Mouse (Mus musculus) cerebellum, postnatal 25 days (tissue): Measurements from ENCODE around the gene Spr.
"Not testable (repeated sequence)": the region's sequence is repeated elsewhere in the genome, so short reads cannot be mapped to it uniquely, and the experiment has no call there.

Experiments
- DNase-seq, 2 experiments: peaks; one replicate each; pipeline ENCODE4 v3.0.0; 2021; ENCODE audit warnings: mixed read lengths in 2 of 2

Spr gene

GRCm38 (mm10) chr6:85137217-85138035 lies at the start of gene Spr:
Gene Spr, minus strand, starts transcription at chr6:85137766.
- peak; percentile 88 to 90 for DNase-seq

- DNase-seq = no peak
Measured at GRCm38 (mm10) chr6:85186744-85187059, 49.1 kb upstream of the Spr start.

- peak in 1 of 2 experiments; percentile 36 for DNase-seq
Measured at GRCm38 (mm10) chr6:85186033-85186743, 48.6 kb upstream of the Spr start.

DNA sequence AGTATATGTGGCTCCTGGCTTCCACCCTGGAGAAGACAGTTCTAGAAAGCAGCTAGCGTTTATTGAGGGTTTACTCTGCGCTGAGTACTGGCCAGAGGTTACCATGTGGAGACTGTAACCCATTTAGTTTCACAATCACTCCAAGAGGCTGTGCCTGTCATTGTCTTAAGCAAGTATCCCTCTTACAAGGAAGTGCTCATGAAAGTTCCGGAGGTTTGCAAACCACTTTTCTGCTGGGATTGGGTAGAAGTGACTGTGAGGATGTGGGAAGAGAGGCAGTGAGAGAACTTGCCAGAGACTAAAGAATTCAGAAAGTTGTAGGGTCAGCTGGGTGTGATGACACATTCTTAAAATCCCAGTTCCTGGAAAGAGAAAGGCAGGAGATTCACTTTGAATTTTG lies 46.4 kb upstream of the Spr start:
- DNase-seq = no peak

- no peak for DNase-seq
Measured at GRCm38 (mm10) chr6:85180036-85180435, 42.5 kb upstream of the Spr start.

DNA sequence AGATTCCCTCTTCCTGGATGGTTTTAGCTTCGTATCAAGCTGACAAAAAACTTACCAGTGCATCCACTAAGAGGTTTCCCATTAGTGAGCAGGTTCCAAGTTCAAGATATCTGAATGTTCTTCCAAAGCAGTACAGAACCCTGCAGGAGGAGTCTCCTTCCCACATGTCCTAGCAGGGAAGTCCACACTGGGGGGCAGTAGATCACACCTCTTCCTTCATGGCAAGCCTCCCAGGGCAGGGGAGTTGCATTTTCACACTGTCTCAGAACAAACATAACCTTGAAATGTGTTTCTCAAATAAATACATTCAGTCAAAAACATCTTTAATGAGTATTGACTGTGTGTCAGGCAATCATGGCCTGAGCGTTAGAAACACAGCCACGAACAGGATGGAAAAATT lies 42.0 kb upstream of the Spr start:
- DNase-seq = no peak

DNA sequence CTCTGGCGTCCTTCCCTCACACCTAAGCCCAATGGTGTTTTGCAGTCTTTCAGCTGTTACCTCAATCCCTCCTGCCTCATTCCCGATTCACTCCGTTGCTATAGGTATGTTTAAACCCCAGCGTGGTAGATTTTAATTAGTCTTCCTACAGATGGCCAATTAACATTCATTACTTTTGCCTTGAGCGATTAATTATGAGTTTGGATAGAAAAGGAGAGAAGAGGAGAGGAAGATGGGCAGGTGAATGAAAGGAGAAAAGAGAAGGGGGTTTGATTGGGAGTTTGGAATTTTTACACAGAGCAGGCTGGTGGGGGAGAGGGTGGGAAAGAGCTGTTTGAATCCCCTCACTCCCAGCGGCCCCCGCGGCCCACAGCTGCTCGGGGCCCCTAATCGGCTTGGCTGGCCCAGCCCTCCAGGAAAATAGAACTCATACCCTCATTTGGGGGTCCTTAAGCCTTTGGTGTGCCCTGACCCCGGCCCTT lies 27.9 kb upstream of the Spr start:
- DNase-seq = no peak

DNA sequence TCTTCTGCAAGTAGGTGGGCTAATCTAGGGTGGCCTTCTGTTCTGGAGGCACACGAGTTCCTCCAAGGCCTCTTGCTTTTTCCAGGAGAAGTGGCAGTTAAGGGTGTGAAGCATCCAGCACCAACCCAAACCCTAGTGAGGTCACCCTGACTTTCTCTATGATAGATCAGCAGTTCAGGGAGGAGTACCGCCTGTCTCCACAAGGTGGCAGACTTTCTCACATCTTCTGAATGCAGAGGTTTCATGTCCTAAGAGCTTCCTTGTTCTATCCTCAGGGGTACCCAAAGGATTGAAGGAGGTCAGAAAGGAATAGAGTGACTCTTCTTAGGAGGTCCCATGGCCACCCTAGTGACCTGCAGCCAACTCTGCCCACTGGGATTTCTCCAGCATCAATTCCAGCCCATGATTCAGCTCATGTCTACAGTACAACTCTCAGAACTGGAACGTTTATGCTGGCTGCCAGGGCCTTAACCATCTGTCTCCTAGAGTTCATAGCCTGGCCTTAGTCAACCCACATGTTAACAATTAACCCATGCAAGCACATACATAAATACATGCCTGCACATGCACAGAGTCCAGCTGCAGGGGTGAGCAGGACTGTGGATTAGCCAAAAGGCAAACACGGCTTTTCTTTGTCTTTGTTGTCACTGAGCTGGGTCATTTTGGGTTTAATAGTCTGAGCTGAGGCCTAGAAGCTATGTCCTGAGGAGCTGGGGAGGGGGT lies 22.8 kb upstream of the Spr start:
- DNase-seq = peak; percentile 72 to 85

DNA sequence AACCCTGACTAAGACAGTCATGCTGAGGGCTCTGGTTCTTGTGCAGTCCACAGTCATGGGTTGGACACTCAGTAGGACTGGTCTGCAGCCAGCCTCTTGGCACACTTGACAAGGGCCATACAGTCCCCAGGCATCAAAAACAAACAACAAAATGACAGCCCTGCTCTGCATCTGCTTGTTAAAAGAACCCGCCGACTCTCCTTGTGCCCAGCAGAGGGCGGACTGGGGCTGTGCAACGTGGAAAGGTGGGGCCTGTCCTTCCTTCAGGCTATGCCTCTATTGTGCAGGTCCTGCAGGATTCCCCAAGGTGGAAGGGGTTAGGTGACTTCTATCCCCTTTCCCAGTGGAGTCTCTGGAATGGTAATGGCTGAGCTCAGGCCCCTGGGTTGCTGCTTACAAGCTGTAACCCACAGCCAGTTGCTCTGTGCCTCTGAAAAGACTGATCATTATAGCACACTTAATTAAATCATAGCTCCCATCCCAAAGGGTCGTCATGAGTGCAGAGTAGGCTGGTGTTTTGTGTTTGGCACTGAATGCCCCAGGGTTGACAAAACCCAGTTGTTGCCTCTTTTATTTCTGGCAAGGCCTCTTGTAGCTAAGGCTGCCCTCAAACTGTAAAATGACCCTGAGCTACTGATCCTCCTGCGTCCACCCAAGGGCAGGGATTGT lies 21.7 kb upstream of the Spr start:
- peak; percentile 73 to 81 for DNase-seq

GRCm38 (mm10) chr6:85158040-85158804 lies 20.7 kb upstream of the Spr start:
- DNase-seq = not testable (repeated sequence)

DNA sequence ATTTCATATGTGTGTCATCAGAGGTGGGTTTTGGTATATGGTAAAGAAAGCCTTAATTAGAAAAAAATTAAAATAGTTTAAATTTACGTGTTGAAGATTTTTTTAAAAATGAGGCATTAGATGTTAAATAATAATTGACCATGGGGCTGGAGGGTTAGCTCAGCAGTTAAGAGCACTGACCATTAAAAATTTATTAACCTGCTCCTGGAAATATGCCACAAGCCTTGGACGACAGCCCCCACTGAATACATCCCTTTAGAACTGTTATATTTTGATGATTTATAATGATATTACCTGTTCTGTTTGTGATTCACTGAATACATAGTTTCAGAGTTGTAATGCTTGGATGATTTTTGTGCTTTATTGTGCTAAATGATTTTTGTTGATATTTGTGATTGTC lies 19.0 kb upstream of the Spr start:
- not testable (repeated sequence) for DNase-seq

- DNase-seq = peak; percentile 32 to 53
Measured at GRCm38 (mm10) chr6:85154861-85155528, 17.4 kb upstream of the Spr start.

GRCm38 (mm10) chr6:85153970-85154540 lies 16.5 kb upstream of the Spr start:
- peak; percentile 75 to 87 for DNase-seq

DNA sequence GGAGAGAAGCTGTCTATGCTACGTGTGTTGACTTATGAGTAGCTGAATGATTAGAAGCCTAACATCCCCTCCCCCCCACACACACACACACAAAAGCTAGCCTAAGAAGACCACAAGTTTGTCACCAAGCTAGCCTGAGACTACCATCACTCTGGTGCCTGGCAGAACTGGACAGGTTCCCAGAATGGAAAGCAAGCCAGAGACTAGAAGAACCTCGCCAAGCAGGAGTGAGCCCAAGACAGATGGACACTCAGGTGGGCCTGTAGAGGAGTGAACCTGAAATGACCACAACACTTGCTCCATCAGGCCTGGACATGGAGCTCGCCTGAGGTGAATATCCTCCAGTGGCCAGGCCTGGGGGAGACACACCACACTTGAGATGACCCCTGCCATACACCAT lies 12.8 kb upstream of the Spr start:
- DNase-seq = peak; percentile 54 to 67

DNA sequence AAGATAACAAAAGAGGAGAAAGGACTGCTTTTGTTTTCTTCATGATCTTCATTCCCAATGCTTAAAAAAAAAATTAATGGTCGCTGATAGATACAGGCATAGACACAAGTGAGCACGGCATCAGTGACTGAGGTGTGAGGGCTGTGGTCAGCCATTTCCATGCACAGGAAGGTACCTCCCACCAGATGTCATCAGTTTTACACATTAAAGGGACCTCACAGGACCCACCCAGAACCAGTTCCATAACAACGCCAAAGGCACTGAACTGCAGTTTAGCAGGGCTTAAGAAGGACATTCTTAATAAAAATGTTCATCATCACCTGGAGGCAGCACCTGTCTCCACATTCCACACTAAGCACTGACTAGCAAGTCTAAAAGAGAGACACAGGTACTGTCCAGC lies 10.1 kb upstream of the Spr start:
- no peak for DNase-seq

- no peak for DNase-seq
Measured at GRCm38 (mm10) chr6:85144466-85144865, 6.9 kb upstream of the Spr start.

DNA sequence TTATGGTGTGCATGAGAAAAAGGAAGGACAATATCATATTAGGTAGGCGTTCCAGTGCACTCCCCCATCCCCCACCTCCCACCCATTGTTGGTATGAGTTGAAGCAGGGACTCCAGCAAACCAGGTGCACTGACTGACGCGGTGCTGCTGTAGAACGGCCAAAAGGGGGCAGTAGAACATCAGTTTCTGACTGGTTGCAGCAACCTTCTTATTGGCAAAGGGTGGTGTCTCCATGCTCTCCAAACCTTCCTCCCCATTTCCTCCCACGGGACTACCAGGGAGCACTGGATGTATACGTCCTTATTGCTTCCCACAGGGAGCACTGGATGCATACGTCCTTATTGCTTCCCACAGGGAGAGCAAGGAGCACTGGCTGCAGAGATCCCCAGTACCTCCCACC lies 3.4 kb upstream of the Spr start:
- peak; percentile 32 to 56 for DNase-seq

DNA sequence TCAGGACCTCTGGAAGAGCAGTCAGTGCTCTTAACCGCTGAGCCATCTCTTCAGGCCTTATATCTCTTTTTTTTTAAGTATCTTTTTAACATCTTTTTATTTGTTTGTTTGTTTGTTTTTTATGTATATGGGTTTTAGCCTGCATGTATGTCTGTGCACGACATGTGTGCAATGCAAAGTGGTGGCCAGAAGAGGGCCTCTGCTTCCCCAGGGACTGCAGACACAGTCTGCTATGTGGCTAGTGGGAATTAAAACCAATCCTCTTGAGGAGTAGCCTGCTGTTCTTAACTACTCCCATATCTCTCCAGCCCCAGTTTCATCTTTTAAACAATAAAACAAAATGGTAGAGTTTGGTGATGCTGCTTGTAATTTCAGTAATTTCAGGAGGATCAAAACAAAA lies 2.0 kb upstream of the Spr start:
- no peak for DNase-seq

- DNase-seq = peak in 1 of 2 experiments; percentile 12
Measured at GRCm38 (mm10) chr6:85136784-85137183, 782 bp downstream of the Spr start.

GRCm38 (mm10) chr6:85132794-85133193 lies 4.8 kb downstream of the Spr start:
- peak; percentile 51 to 70 for DNase-seq

- not testable (repeated sequence) for DNase-seq
Measured at GRCm38 (mm10) chr6:85132237-85132636, 5.3 kb downstream of the Spr start.
